8 mouse cellular contexts compared by ENCODE assay signal in genomic region chr2:132952197-132952596, GRCm38 (mm10). TPM values are rescaled to one million over a fixed set of nuclear protein-coding genes. Genes with fewer than 3 reads are reported as not detected.
DNase-seq lines count a peak whose midpoint lies in the region; ATAC-seq and TF ChIP-seq lines count a peak whose summit lies in the region.
"Had no signal": no experiment of that assay in that cellular context is flagged by ENCODE, and none has a peak within 500 bp of the region (broad histone marks: within the 10 kb centered on the region; RNA-seq: fewer than 3 reads in every experiment).

No protein-coding gene starts in this region.

- peak; percentile 85 for TF ChIP-seq CTCF in hindbrain, postnatal 0 days (IDR thresholded peaks at IDR 0.05; ENCODE audit: low read depth)
- TF ChIP-seq CTCF in lung, postnatal 0 days (IDR thresholded peaks at IDR 0.05): peak; percentile 81

- peaks cover 8% of the 10 kb centered on the region for H3K27me3 ChIP-seq in liver, embryonic 12.5 days (replicated peaks)
- H3K27me3 ChIP-seq in hindbrain, postnatal 0 days (ENCODE audit: insufficient read depth, low read length): 0 out of 2 replicates have a peak, but pooled peaks cover 2% of the 10 kb centered on the region
- H3K27me3 ChIP-seq in lung, postnatal 0 days (replicated peaks; ENCODE audit: insufficient read depth, low read length): no peaks in the 10 kb centered on the region
- H3K27me3 ChIP-seq in stomach, embryonic 16.5 days (ENCODE audit: control insufficient read depth, insufficient read depth, low read length): no peaks in the 10 kb centered on the region

- no peak overlapping the region for H3K9ac ChIP-seq in liver, embryonic 12.5 days
- no peak overlapping the region for H3K9ac ChIP-seq in hindbrain, postnatal 0 days (replicated peaks; ENCODE audit: low read length)
- H3K9ac ChIP-seq in lung, postnatal 0 days (replicated peaks; ENCODE audit: low read depth): no peak overlapping the region
- no peak overlapping the region for H3K9ac ChIP-seq in stomach, embryonic 16.5 days (ENCODE audit: low read length)
- H3K9ac ChIP-seq: limb, embryonic 15.5 days had no signal

- WGBS in liver, embryonic 12.5 days (ENCODE audit: insufficient replicate concordance): 4% methylated on average over 8 of the region's 8 CpGs
- WGBS in hindbrain, postnatal 0 days: 4% methylated on average over 8 of the region's 8 CpGs
- WGBS in lung, postnatal 0 days: 2% methylated on average over 8 of the region's 8 CpGs
- under 1% methylated on average over 8 of the region's 8 CpGs for WGBS in stomach, embryonic 16.5 days

- DNase-seq in liver: peak; percentile 16
- DNase-seq in hindbrain, postnatal 0 days (ENCODE audit: low spot score): peak; percentile 74
- DNase-seq in lung, postnatal 0 days (ENCODE audit: low spot score): peak; percentile 66
- no peak for DNase-seq in cerebellum, adult 18-20 months

- no peak overlapping the region for H3K27ac ChIP-seq in liver, embryonic 12.5 days
- no peak overlapping the region for H3K27ac ChIP-seq in hindbrain, postnatal 0 days
- H3K27ac ChIP-seq in lung, postnatal 0 days (ENCODE audit: low read length): no peak overlapping the region
- H3K27ac ChIP-seq in stomach, embryonic 16.5 days (ENCODE audit: low read length): no peak overlapping the region
- H3K27ac ChIP-seq: limb, embryonic 15.5 days had no signal

- TF ChIP-seq EP300 in lung, postnatal 0 days (IDR thresholded peaks at IDR 0.05): no peak

- no peak for ATAC-seq in liver, embryonic 12.5 days
- peak; percentile 83 for ATAC-seq in common myeloid progenitor, adult 5-6 weeks (replicated peaks; ENCODE audit: low read depth, poor library complexity, severe bottlenecking)
- 0 out of 2 replicates have a peak, but pooled peaks have one; percentile 49 for ATAC-seq in hindbrain, postnatal 0 days
- 0 out of 2 replicates have a peak, but pooled peaks have one; percentile 17 for ATAC-seq in lung, postnatal 0 days
- ATAC-seq in stomach, embryonic 16.5 days (ENCODE audit: insufficient read depth, low FRiP score): 0 out of 2 replicates have a peak, but pooled peaks have one; percentile 17

- no peak overlapping the region for H3K4me2 ChIP-seq in liver, embryonic 12.5 days
- H3K4me2 ChIP-seq in hindbrain, postnatal 0 days (ENCODE audit: low read depth, low read length): no peak overlapping the region
- H3K4me2 ChIP-seq in lung, postnatal 0 days (replicated peaks; ENCODE audit: low read depth, low read length): no peak overlapping the region
- H3K4me2 ChIP-seq in stomach, embryonic 16.5 days (ENCODE audit: low read depth, low read length): peak overlapping the region; percentile 24; the same call in 1 of the 2 replicates
- H3K4me2 ChIP-seq: limb, embryonic 15.5 days had no signal

- H3K36me3 ChIP-seq in liver, embryonic 12.5 days: no peaks in the 10 kb centered on the region
- no peaks in the 10 kb centered on the region for H3K36me3 ChIP-seq in hindbrain, postnatal 0 days (ENCODE audit: insufficient read depth, low read length)
- H3K36me3 ChIP-seq in lung, postnatal 0 days (ENCODE audit: insufficient read depth, low read length): no peaks in the 10 kb centered on the region
- no peaks in the 10 kb centered on the region for H3K36me3 ChIP-seq in stomach, embryonic 16.5 days (ENCODE audit: control insufficient read depth, insufficient read depth, low read length)
- H3K36me3 ChIP-seq: limb, embryonic 15.5 days had no signal

- H3K4me3 ChIP-seq in liver, embryonic 12.5 days: no peak overlapping the region
- H3K4me3 ChIP-seq in hindbrain, postnatal 0 days (ENCODE audit: low read length): no peak overlapping the region
- no peak overlapping the region for H3K4me3 ChIP-seq in lung, postnatal 0 days (ENCODE audit: low read depth, low read length)
- H3K4me3 ChIP-seq in stomach, embryonic 16.5 days (replicated peaks; ENCODE audit: low read length): no peak overlapping the region
- H3K4me3 ChIP-seq: limb, embryonic 15.5 days had no signal

- H3K9me3 ChIP-seq in liver, embryonic 12.5 days (replicated peaks): no peaks in the 10 kb centered on the region
- no peaks in the 10 kb centered on the region for H3K9me3 ChIP-seq in hindbrain, postnatal 0 days (ENCODE audit: low read length)
- H3K9me3 ChIP-seq in lung, postnatal 0 days (ENCODE audit: low read length): no peaks in the 10 kb centered on the region
- no peaks in the 10 kb centered on the region for H3K9me3 ChIP-seq in stomach, embryonic 16.5 days (replicated peaks; ENCODE audit: control insufficient read depth, low read length)
- H3K9me3 ChIP-seq: limb, embryonic 15.5 days had no signal

- no peaks in the 10 kb centered on the region for H3K4me1 ChIP-seq in liver, embryonic 12.5 days
- no peaks in the 10 kb centered on the region for H3K4me1 ChIP-seq in hindbrain, postnatal 0 days (ENCODE audit: insufficient read depth, low read length)
- H3K4me1 ChIP-seq in lung, postnatal 0 days (ENCODE audit: insufficient read depth, low read depth, low read length): no peaks in the 10 kb centered on the region
- H3K4me1 ChIP-seq in stomach, embryonic 16.5 days (ENCODE audit: control insufficient read depth, insufficient read depth, low read length): no peaks in the 10 kb centered on the region
- H3K4me1 ChIP-seq: limb, embryonic 15.5 days had no signal

RNA-seq across cellular contexts. Expression of gene Fermt1, which starts 6.5 kb away (rescaled TPM):
- 0.47 and 0.83 TPM in 2 replicates for polyA plus RNA-seq in liver, embryonic 12.5 days (2016; fragmentation: Nextera tagmentation; extraction: Ambion mirVana)
- total RNA-seq in common myeloid progenitor, adult 5-6 weeks (2017): not detected in 2 replicates
- total RNA-seq in hindbrain, postnatal 0 days (2014; rRNA removed): 0.05 and 0.22 TPM in 2 replicates
- polyA plus RNA-seq in hindbrain, postnatal 0 days (2015; fragmentation: Nextera tagmentation; extraction: Ambion mirVana): 0.13 and 0.54 TPM in 2 replicates
- polyA plus RNA-seq in lung, postnatal 0 days (2015; fragmentation: Nextera tagmentation; extraction: Ambion mirVana): 1.5 and 3.1 TPM in 2 replicates
- polyA plus RNA-seq in stomach, embryonic 16.5 days (2015; fragmentation: Nextera tagmentation; extraction: Ambion mirVana): 45.0 and 50.9 TPM in 2 replicates

Comparison
In these comparisons a context has a peak if more than half of its experiments do, and no peak if none do; other contexts are left out.
1. DNase-seq: peak in liver (single experiment), hindbrain, postnatal 0 days (single experiment) and lung, postnatal 0 days (single experiment); none in cerebellum, adult 18-20 months (0 of 2).
2. RNA of gene Fermt1, which starts 6.5 kb away (polyA plus RNA-seq): 45.0 to 50.9 TPM in stomach, embryonic 16.5 days; 1.5 to 3.1 TPM in lung, postnatal 0 days, 0.47 to 0.83 TPM in liver, embryonic 12.5 days and 0.13 to 0.54 TPM in hindbrain, postnatal 0 days; every median in the first group is over 10 times any median in the second.